Mouse (Mus musculus): Measurements from ENCODE around the gene Myb.

DNA sequence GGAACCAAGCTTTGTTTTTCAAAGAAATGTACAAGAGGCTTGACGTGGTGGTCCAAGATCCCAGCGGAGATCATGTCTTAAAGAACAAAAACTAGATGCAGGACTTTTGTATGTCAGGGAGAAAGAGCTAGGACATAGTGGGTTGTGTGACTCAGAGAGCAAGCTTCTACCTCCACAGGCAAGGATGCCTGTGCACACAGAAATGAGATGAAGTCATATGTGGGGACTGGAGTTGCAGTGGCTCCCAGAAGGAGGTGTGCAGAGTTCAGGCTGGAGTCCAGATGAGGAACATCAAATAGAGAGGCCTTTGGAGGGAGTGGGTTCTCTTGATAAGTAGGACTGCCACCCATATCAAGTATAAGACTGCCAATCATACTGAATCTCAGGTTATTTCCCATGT, 65.9 kb downstream of the Myb start:
- no peak for TF ChIP-seq CTCF (IDR thresholded peaks at IDR 0.05; ENCODE audit: borderline replicate concordance, insufficient read depth, low read length)
- TF ChIP-seq POLR2A (IDR thresholded peaks at IDR 0.05; ENCODE audit: low read depth, low read length) = no peak
